Mouse (Mus musculus) stomach, embryonic 15.5 days (tissue): Measurements from ENCODE around the gene Hist1h4b. TPM values are rescaled to one million over a fixed set of nuclear protein-coding genes. Genes with fewer than 3 reads are reported as not detected.

ENCODE experiments used
- ATAC-seq: fragments of 200-750 bp; cut with Nextera tagmentation; 2 replicates; pipeline ENCODE4 v1.8.0; 2017; ENCODE audit warnings: low read depth, moderate number of reproducible peaks, moderate TSS enrichment; ENCODE audit not compliant: insufficient read depth, low FRiP score
- H3K27ac ChIP-seq: fragments of 300-500 bp; sonication (generic); 2 replicates; pipeline ENCODE4 v1.5.1; 2015; ENCODE audit warnings: mild to moderate bottlenecking, inconsistent platforms
- H3K27me3 ChIP-seq: fragments of 300-500 bp; sonication (generic); replicated peaks from 2 replicates; pipeline ENCODE4 v1.6.1; 2015; ENCODE audit warnings: inconsistent platforms
- H3K36me3 ChIP-seq: fragments of 300-500 bp; sonication (generic); 2 replicates; pipeline ENCODE4 v1.6.1; 2015; ENCODE audit warnings: inconsistent platforms
- H3K4me1 ChIP-seq: fragments of 300-500 bp; sonication (generic); 2 replicates; pipeline ENCODE4 v1.6.1; 2015; ENCODE audit warnings: inconsistent platforms
- H3K4me2 ChIP-seq: fragments of 300-500 bp; sonication (generic); 2 replicates; pipeline ENCODE4 v1.6.1; 2015; ENCODE audit warnings: mild to moderate bottlenecking, inconsistent platforms
- H3K4me3 ChIP-seq: fragments of 300-500 bp; sonication (generic); replicated peaks from 2 replicates; pipeline ENCODE4 v1.5.1; 2015; ENCODE audit warnings: inconsistent platforms
- H3K9ac ChIP-seq: fragments of 300-500 bp; sonication (generic); 2 replicates; pipeline ENCODE4 v1.6.1; 2015; ENCODE audit warnings: inconsistent platforms
- H3K9me3 ChIP-seq: fragments of 300-500 bp; sonication (generic); 2 replicates; pipeline ENCODE4 v1.6.1; 2016; ENCODE audit warnings: inconsistent platforms
- WGBS: fragments of 180-500 bp; shearing (Covaris S2); methylation state at CpG from one replicate; pipeline ENCODE4 v1.1.7; 2015; 5-methylcytosine and 5-hydroxymethylcytosine counted together
- microRNA-seq: library from miRNA; unstranded; fragments of <30 nt; microRNA quantifications from one replicate; pipeline ENCODE4, GENCODE M21; 2016
- polyA plus RNA-seq: library from polyadenylated mRNA; unstranded; fragments of >200 nt; fragmentation: Nextera tagmentation; extraction: Ambion mirVana; gene quantifications from 2 replicates; pipeline ENCODE4 v1.2.1, GENCODE M21; 2015

Gene Hist1h4b
- polyA plus RNA-seq, 1 experiment from 2014 or later: 4.1 TPM

DNA sequence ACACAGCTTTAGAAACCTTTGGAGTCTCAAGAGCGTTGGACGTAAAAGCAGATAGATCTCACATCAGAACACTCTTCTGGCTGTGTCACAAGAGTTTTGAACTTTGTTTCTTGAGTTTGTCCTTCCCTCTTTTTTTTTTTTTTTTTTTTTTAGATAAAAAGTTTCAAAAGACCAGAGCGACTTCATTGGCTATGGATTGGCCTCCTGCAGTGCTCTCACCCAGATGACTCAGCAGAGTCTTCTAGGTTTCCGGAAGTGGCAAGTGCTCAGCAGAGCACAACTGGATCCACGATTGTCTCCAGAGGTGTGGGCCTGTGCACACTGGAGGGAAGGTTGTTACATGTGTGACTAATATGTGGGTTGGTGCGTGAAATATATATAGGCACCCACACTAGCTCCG lies 21.5 kb downstream of the Hist1h4b start:
- H3K27ac ChIP-seq: no peak overlapping the region
- no peaks in the 10 kb centered on the region for H3K4me1 ChIP-seq
- H3K9me3 ChIP-seq: no peaks in the 10 kb centered on the region
- WGBS: 89% methylated on average over 7 of the region's 7 CpGs
- ATAC-seq: no peak
- H3K4me3 ChIP-seq: no peak overlapping the region
- no peak overlapping the region for H3K9ac ChIP-seq
- H3K36me3 ChIP-seq: no peaks in the 10 kb centered on the region
- no peak overlapping the region for H3K4me2 ChIP-seq
- H3K27me3 ChIP-seq: no peaks in the 10 kb centered on the region

- H3K36me3 ChIP-seq: no peaks in the 10 kb centered on the region
- H3K9ac ChIP-seq: no peak overlapping the region
- no peak overlapping the region for H3K27ac ChIP-seq
- H3K27me3 ChIP-seq: no peaks in the 10 kb centered on the region
- no peak for ATAC-seq
- no peaks in the 10 kb centered on the region for H3K9me3 ChIP-seq
- H3K4me1 ChIP-seq: no peaks in the 10 kb centered on the region
- no peak overlapping the region for H3K4me2 ChIP-seq
- 77% methylated on average over 4 of the region's 4 CpGs for WGBS
- no peak overlapping the region for H3K4me3 ChIP-seq
Observed at GRCm38 (mm10) chr13:23779025-23779424, 22.2 kb downstream of the Hist1h4b start.

DNA sequence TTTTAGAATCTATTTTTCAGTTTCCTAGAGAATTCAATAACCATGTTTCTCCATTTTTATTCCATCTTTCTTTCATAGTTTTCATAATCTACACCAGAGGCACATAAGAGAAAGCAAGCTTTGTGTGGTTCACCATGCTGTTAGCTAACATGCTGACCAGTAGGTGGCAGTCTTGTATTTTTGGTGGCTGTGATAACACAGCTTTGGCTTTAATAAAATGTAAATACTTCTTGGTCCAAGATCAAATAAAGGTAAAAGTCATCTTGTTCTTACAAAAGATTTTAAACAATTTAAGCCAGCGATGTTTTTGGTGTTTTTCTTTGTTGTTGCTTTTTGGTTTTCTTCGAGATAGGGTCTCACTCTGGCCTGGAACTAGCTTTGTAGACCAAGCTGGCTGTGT lies 35.7 kb downstream of the Hist1h4b start:
- ATAC-seq: no peak
- H3K4me3 ChIP-seq: no peak overlapping the region
- no peak overlapping the region for H3K27ac ChIP-seq
- H3K4me2 ChIP-seq: no peak overlapping the region
- H3K36me3 ChIP-seq: no peaks in the 10 kb centered on the region
- H3K4me1 ChIP-seq: no peaks in the 10 kb centered on the region
- no peaks in the 10 kb centered on the region for H3K27me3 ChIP-seq
- no peaks in the 10 kb centered on the region for H3K9me3 ChIP-seq
- WGBS: 43% methylated on average over 2 of the region's 2 CpGs
- no peak overlapping the region for H3K9ac ChIP-seq

GRCm38 (mm10) chr13:23799405-23799804 lies 42.6 kb downstream of the Hist1h4b start:
- no peak overlapping the region for H3K4me3 ChIP-seq
- no peak overlapping the region for H3K4me2 ChIP-seq
- no peak overlapping the region for H3K27ac ChIP-seq
- no peaks in the 10 kb centered on the region for H3K4me1 ChIP-seq
- no peak overlapping the region for H3K9ac ChIP-seq
- ATAC-seq: no peak
- no peaks in the 10 kb centered on the region for H3K36me3 ChIP-seq
- 71% methylated on average over 5 of the region's 5 CpGs for WGBS
- H3K9me3 ChIP-seq: no peaks in the 10 kb centered on the region
- H3K27me3 ChIP-seq: no peaks in the 10 kb centered on the region

- 60% methylated on average over 2 of the region's 2 CpGs for WGBS
- Histone ChIP-seq H3K36me3 (no peaks in the 10 kb centered on the region), H3K9ac (no peak overlapping the region), H3K4me3 (no peak overlapping the region), H3K27me3 (no peaks in the 10 kb centered on the region), H3K27ac (no peak overlapping the region), H3K4me2 (no peak overlapping the region), H3K4me1 (no peaks in the 10 kb centered on the region), H3K9me3 (no peaks in the 10 kb centered on the region)
- no peak for ATAC-seq
Observed at GRCm38 (mm10) chr13:23804532-23804931, 47.7 kb downstream of the Hist1h4b start.

- no peaks in the 10 kb centered on the region for H3K27me3 ChIP-seq
- H3K4me3 ChIP-seq: no peak within 1 kb of the TSS
- H3K9ac ChIP-seq: no peak within 1 kb of the TSS
- H3K36me3 ChIP-seq: no peaks in the 10 kb centered on the region
- H3K27ac ChIP-seq: no peak within 1 kb of the TSS
- no peaks in the 10 kb centered on the region for H3K9me3 ChIP-seq
- no peak for ATAC-seq
- 65% methylated on average over 15 of the region's 15 CpGs for WGBS
- H3K4me1 ChIP-seq: no peaks in the 10 kb centered on the region
- H3K4me2 ChIP-seq: no peak within 1 kb of the TSS
Observed at GRCm38 (mm10) chr13:23806422-23807052, 49.7 kb downstream of the Hist1h4b start, which contains the start of gene Slc17a2. TSS of gene Slc17a2 (plus strand) at chr13:23806993.

Small RNAs within 50 kb of the gene (microRNA-seq; reads per million reads assigned to microRNA genes)
- gene Gm44314 (not detected), gene Gm44484 (not detected)

Other genes starting within 250 kb of the Hist1h4b start
- 6.1 and 7.3 TPM in 2 replicates for gene Hist1h4h, start 226.0 kb upstream of the Hist1h4b start, polyA plus RNA-seq
- 4.1 and 13.0 TPM in 2 replicates for gene Hist1h2af, start 223.1 kb upstream of the Hist1h4b start, polyA plus RNA-seq
- gene Hist1h3g, start 221.6 kb upstream of the Hist1h4b start, polyA plus RNA-seq: 6.5 and 7.3 TPM in 2 replicates
- gene Hist1h2bh, start 213.6 kb upstream of the Hist1h4b start, polyA plus RNA-seq: 1.0 and 1.5 TPM in 2 replicates
- 0.83 and 0.94 TPM in 2 replicates for gene Hist1h3f, start 213.0 kb upstream of the Hist1h4b start, polyA plus RNA-seq
- 1.7 and 2.0 TPM in 2 replicates for gene Hist1h4f, start 205.4 kb upstream of the Hist1h4b start, polyA plus RNA-seq
- gene Hist1h1d, start 203.8 kb upstream of the Hist1h4b start, polyA plus RNA-seq: 0.89 and 0.98 TPM in 2 replicates
- gene Hist1h3e, start 194.6 kb upstream of the Hist1h4b start, polyA plus RNA-seq: 6.7 TPM in 2 replicates
- gene Hist1h2ae, start 185.8 kb upstream of the Hist1h4b start, polyA plus RNA-seq: 95.8 and 121 TPM in 2 replicates
- 11.7 and 17.0 TPM in 2 replicates for gene Hist1h2bg, start 185.6 kb upstream of the Hist1h4b start, polyA plus RNA-seq
- 3.5 and 3.8 TPM in 2 replicates for gene Hist1h2bf, start 182.8 kb upstream of the Hist1h4b start, polyA plus RNA-seq
- 2.4 and 3.4 TPM in 2 replicates for gene Hist1h2ad, start 182.6 kb upstream of the Hist1h4b start, polyA plus RNA-seq
- gene Hist1h3d, start 181.2 kb upstream of the Hist1h4b start, polyA plus RNA-seq: 5.7 and 7.9 TPM in 2 replicates
- gene Hist1h4d, start 175.4 kb upstream of the Hist1h4b start, polyA plus RNA-seq: 117 and 130 TPM in 2 replicates
- 2.9 TPM in 2 replicates for gene Hist1h2be, start 135.9 kb upstream of the Hist1h4b start, polyA plus RNA-seq
- gene Hist1h1e, start 134.5 kb upstream of the Hist1h4b start, polyA plus RNA-seq: 24.6 and 25.3 TPM in 2 replicates
- 1.9 and 2.4 TPM in 2 replicates for gene Hist1h2ac, start 73.1 kb upstream of the Hist1h4b start, polyA plus RNA-seq
- 104 and 105 TPM in 2 replicates for gene Hist1h2bc, start 72.8 kb upstream of the Hist1h4b start, polyA plus RNA-seq
- 0.19 TPM in 1 of 2 replicates, not detected in the other for gene Hist1h1t, start 61.2 kb upstream of the Hist1h4b start, polyA plus RNA-seq
- gene Hist1h4c, start 58.6 kb upstream of the Hist1h4b start, polyA plus RNA-seq: 4.0 and 6.1 TPM in 2 replicates
- 7.9 and 8.8 TPM in 2 replicates for gene Hfe, start 46.2 kb upstream of the Hist1h4b start, polyA plus RNA-seq
- 50.6 and 54.3 TPM in 2 replicates for gene Hist1h1c, start 18.2 kb upstream of the Hist1h4b start, polyA plus RNA-seq
- 5.5 and 5.7 TPM in 2 replicates for gene Hist1h3c, start 11.4 kb upstream of the Hist1h4b start, polyA plus RNA-seq
- 2.5 and 3.4 TPM in 2 replicates for gene Hist1h2bb, start 10.3 kb upstream of the Hist1h4b start, polyA plus RNA-seq
- gene Hist1h2ab, start 5.9 kb upstream of the Hist1h4b start, polyA plus RNA-seq: 43.8 and 63.1 TPM in 2 replicates
- gene Hist1h3b, start 4.7 kb upstream of the Hist1h4b start, polyA plus RNA-seq: 7.4 and 10.6 TPM in 2 replicates
- 0.42 and 0.55 TPM in 2 replicates for gene Hist1h4a, start 4.2 kb downstream of the Hist1h4b start, polyA plus RNA-seq
- gene Hist1h3a, start 5.4 kb downstream of the Hist1h4b start, polyA plus RNA-seq: 4.8 and 6.9 TPM in 2 replicates
- gene Hist1h1a, start 6.7 kb downstream of the Hist1h4b start, polyA plus RNA-seq: 2.0 and 2.9 TPM in 2 replicates
- gene Trim38, start 12.9 kb downstream of the Hist1h4b start, polyA plus RNA-seq: 0.06 TPM in 1 of 2 replicates, not detected in the other
- 0.13 and 0.15 TPM in 2 replicates for gene Slc17a2, start 50.0 kb downstream of the Hist1h4b start, polyA plus RNA-seq
- 0.34 and 0.36 TPM in 2 replicates for gene Slc17a3, start 82.4 kb downstream of the Hist1h4b start, polyA plus RNA-seq
- gene Slc17a1, start 110.7 kb downstream of the Hist1h4b start, polyA plus RNA-seq: 0.06 and 0.19 TPM in 2 replicates
- gene Slc17a4, start 158.0 kb downstream of the Hist1h4b start, polyA plus RNA-seq: 4.0 and 4.7 TPM in 2 replicates
- gene Hist1h2ba, start 177.1 kb downstream of the Hist1h4b start, polyA plus RNA-seq: not detected in 2 replicates
- not detected in 2 replicates for gene Hist1h2aa, start 177.4 kb downstream of the Hist1h4b start, polyA plus RNA-seq
- 5.0 and 6.4 TPM in 2 replicates for gene Scgn, start 234.2 kb downstream of the Hist1h4b start, polyA plus RNA-seq